Mouse (Mus musculus): Measurements from ENCODE around the gene Fam208b.

DNA sequence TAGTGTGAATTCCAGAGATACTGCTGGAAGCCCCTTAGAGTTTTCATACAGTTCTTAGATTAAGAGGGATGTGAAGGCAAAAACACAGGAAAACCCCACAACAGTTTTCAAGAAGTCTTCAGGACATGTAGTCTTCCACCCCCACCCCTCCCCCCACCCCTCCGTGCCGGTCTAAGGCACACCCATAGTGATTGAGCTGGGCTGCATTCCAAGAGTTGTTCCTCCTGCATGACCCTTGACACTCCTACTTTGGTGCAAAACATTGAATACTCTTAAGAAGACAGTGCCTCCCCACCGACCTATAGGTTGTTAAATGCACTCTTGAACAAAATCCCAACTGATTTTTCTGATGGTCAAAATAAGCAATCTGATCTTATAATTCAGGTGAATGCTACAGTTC lies 17.2 kb upstream of the Fam208b start:
- TF ChIP-seq CTCF (IDR thresholded peaks at IDR 0.05; ENCODE audit: low read depth, low read length): no peak
- no peak for TF ChIP-seq POLR2AphosphoS5 (IDR thresholded peaks at IDR 0.05; ENCODE audit: insufficient replicate concordance, low read depth, low read length)
